Mouse (Mus musculus) kidney, postnatal 14 days (tissue): ENCODE data around the gene Eif6.

Source experiments
- DNase-seq: peaks from one replicate; pipeline ENCODE4 v3.0.0; 2022; ENCODE audit warnings: mixed read lengths

The Eif6 gene

GRCm38 (mm10) chr2:155820779-155821178 lies 5.9 kb downstream of the Eif6 start:
- DNase-seq = no peak

GRCm38 (mm10) chr2:155819449-155820251 lies 7.1 kb downstream of the Eif6 start:
- peak; percentile 75 for DNase-seq

GRCm38 (mm10) chr2:155819392-155819448 lies 7.5 kb downstream of the Eif6 start, which contains the start of gene BC029722:
BC029722 (minus strand) TSS chr2:155819426.
- no peak for DNase-seq

GRCm38 (mm10) chr2:155818596-155819391 lies 7.9 kb downstream of the Eif6 start:
- peak; percentile 97 for DNase-seq

- DNase-seq = no peak
Measured at GRCm38 (mm10) chr2:155817301-155818245, 9.2 kb downstream of the Eif6 start.

GRCm38 (mm10) chr2:155816179-155816578 lies 10.5 kb downstream of the Eif6 start:
- DNase-seq = no peak

GRCm38 (mm10) chr2:155814829-155815228 lies 11.9 kb downstream of the Eif6 start:
- DNase-seq = no peak

GRCm38 (mm10) chr2:155812637-155813036 lies 14.1 kb downstream of the Eif6 start:
- DNase-seq = no peak

- DNase-seq = peak; percentile 75
Measured at GRCm38 (mm10) chr2:155811821-155812396, 14.8 kb downstream of the Eif6 start.

- no peak for DNase-seq
Measured at GRCm38 (mm10) chr2:155809620-155810019, 17.1 kb downstream of the Eif6 start.

GRCm38 (mm10) chr2:155807408-155807807 lies 19.3 kb downstream of the Eif6 start:
- DNase-seq = no peak

- DNase-seq = no peak
Measured at GRCm38 (mm10) chr2:155806548-155806947, 20.2 kb downstream of the Eif6 start.

GRCm38 (mm10) chr2:155805925-155806255 lies 20.8 kb downstream of the Eif6 start:
- DNase-seq = no peak

GRCm38 (mm10) chr2:155805231-155805924 lies 21.3 kb downstream of the Eif6 start:
- peak; percentile 48 for DNase-seq

GRCm38 (mm10) chr2:155804053-155804452 lies 22.7 kb downstream of the Eif6 start:
- DNase-seq = no peak

GRCm38 (mm10) chr2:155802761-155803160 lies 24.0 kb downstream of the Eif6 start:
- no peak for DNase-seq

- DNase-seq = no peak
Measured at GRCm38 (mm10) chr2:155798613-155799012, 28.1 kb downstream of the Eif6 start.

GRCm38 (mm10) chr2:155794674-155795445 lies 31.9 kb downstream of the Eif6 start:
- DNase-seq = no peak

- DNase-seq = no peak
Measured at GRCm38 (mm10) chr2:155792899-155793298, 33.8 kb downstream of the Eif6 start.

GRCm38 (mm10) chr2:155787949-155788931 lies 38.5 kb downstream of the Eif6 start:
- DNase-seq = no peak

- DNase-seq = no peak
Measured at GRCm38 (mm10) chr2:155786905-155787304, 39.8 kb downstream of the Eif6 start.
